Mouse (Mus musculus) thymus, adult 18-20 months (tissue): ENCODE results near the gene Gpc1.

Experiments
- DNase-seq, 2 experiments: peaks; one replicate each; pipeline ENCODE4 v3.0.0; 2022; ENCODE audit warnings: mixed read lengths in 2 of 2

Gene Gpc1

DNA sequence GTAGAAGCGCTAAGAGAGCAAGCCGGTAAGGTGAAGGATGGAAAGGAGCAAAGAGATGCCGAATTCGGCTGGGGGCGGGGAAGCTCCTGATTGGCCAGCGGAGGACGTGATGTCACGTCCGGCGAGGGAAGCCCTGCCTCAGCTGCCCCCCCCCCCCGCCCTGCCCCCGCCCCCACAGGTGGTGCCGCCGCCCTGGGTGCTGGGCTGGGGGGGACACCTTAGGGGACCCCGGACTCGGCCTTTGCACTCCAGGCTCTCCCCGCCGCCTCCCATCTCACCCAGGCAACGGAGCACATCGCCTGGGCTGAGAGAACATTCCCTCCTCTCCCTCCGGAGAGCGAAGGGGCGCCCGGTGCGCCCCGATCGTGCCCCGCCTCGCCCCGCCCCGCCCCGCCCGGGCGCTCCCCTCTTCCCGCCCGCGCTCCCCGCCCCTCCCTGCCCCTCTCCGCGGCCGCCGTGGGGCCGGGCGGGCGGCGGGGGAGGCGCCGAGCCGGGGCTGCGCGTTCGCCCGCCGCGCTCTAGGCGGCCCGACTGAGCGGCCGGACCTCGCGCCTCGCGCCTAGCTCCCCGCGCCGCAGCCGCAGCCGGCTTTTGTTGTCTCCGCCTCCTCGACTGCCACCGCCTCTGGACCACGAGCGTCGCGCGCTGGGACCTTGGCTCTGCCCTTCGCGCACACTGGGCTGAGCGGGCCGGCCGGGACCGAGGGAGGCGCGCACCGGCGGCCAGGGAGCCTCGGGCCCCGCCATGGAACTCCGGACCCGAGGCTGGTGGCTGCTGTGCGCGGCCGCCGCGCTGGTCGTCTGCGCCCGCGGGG, at the start of gene Gpc1:
TSS of gene Gpc1 (plus strand) at position 458 of the 814 bp plus-strand sequence.
- peak; percentile 74 to 81 for DNase-seq

- no peak for DNase-seq
Measured at GRCm38 (mm10) chr1:92781862-92782261, 49.6 kb upstream of the Gpc1 start.

DNA sequence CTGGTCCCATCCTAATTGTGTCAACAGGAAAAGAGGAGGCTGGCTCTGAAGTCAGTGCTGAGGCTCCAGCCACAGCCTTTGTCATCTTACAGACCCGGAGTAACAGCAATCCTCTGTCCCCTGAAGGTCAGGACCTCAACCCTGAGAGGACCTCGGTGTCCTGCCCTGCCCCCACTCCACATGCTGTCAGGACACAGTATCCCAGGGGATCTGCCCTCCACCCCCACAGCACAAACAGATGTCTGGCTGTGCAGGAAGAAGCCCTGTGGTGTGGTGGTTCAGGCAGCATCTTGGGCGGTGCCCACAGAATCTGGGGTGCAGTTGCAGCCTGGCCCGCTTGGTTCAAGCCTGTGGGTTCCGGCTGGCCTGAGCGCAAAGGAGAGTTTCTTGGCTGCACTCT, 48.9 kb upstream of the Gpc1 start:
- no peak for DNase-seq

GRCm38 (mm10) chr1:92787221-92787620, 44.2 kb upstream of the Gpc1 start:
- no peak for DNase-seq

DNA sequence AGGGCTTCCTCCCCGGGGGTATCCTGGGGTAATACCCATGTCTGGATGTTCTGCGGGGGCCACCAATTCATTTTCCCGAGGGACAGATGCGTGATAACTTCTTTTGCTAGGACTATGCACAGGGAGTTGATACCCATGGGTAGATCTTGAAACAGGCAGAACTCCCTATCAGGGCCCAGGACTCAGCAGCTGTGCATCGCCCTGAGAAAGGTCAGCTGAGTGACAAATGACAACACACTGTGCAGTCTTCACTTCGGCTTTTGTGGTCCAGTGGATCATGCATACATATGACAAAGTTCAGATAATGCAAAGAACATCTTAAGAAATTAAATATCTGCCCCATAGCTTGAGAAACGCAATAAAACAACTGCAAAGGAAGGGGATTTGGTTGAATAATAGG, 43.4 kb upstream of the Gpc1 start:
- DNase-seq = no peak

- DNase-seq = no peak
Measured at GRCm38 (mm10) chr1:92790628-92791027, 40.8 kb upstream of the Gpc1 start.

DNA sequence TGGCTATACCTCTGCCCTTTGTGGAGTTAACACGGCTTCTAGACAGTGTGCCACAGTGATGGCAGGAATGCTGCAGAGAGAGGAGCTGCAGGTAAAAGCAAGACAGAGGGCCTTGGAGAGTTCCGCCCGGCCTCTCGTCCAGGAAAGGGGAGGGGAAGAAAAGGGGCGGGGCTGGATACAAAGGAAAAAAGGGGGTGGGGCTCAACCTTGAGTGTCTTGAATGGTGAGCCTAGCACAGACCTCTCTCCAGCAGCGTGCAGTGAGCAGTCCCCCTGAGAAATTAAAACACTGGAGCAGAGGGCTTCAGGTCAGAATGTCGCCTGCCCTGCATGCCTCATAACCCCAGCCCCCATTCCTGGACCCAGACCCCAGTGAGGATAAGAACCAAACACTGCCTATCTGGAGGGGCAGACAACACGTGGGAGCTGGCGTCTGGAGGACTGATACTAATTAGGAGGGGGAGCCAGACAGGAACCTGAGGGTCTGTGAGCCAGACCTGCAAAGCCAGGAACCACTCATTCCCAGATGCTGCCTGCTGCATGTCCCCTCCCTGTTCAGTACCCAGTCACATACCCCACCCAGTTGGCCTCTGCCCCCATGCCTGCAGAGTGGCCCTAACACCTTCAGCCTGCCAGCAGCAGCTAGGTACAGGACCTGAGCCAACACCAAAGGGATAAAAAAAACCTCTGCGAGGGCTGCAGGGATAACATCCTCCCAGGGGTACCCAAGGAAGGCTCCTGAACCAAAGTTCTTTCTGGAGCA, 40.2 kb upstream of the Gpc1 start:
- no peak for DNase-seq

GRCm38 (mm10) chr1:92793781-92794180, 37.7 kb upstream of the Gpc1 start:
- no peak for DNase-seq

DNA sequence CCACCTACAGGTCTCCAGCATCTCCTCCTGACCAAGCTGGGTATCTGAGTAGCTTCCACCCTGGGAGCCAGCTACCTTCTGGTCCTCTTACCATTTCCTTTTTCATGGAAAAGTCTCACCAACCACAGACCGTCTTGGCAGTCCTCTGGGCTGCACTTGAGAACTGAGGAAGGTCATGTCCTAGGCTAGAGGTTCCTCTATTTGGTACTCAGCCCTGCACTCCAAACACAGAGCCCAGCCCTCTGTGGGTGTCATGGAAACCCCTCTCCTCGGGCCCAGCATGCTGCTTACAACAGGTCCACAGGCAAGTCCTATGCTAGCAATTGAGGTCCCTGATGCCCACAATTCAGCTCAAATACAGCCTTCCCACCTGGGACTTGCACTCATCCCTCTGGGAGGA, 33.0 kb upstream of the Gpc1 start:
- no peak for DNase-seq

DNA sequence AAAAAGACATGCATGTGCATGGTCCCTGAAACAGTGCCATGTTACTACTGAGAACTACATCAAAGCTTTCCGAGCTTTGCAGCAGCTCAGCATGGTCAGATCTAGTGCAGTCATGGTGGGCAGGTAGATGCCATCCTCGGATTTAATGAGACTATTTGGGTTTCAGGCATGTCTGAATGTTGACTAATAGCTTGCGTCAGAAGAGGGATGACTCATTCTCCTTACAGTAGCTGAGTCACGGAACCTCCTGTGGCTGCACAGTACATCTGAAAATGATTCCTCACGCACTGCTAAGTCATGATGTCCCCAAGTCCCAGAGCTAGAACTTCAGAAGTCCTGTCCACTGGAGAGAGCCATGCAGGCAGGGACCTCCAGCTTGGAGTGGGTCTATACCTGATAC, 31.8 kb upstream of the Gpc1 start:
- no peak for DNase-seq

DNA sequence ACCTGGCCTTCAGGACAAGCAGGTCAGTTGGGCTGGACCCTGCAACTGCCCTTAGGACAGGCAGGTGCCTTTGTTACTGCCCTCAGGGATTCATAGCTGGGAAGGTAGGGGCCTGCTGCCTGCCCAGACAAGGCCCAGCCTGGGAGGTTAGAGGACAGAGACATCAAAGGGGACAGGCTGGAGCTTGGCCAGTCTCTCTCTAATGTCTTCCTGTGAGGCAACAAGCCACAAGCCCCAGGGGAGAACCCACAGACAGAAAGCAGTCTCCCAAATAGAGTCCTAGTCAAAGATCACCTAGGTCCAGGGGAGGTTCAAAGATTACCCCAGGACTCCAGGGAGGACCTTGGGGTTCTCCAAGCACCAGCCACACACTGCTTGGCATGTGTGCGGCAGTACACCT, 29.1 kb upstream of the Gpc1 start:
- no peak for DNase-seq

GRCm38 (mm10) chr1:92803376-92803775, 28.1 kb upstream of the Gpc1 start:
- DNase-seq = no peak

DNA sequence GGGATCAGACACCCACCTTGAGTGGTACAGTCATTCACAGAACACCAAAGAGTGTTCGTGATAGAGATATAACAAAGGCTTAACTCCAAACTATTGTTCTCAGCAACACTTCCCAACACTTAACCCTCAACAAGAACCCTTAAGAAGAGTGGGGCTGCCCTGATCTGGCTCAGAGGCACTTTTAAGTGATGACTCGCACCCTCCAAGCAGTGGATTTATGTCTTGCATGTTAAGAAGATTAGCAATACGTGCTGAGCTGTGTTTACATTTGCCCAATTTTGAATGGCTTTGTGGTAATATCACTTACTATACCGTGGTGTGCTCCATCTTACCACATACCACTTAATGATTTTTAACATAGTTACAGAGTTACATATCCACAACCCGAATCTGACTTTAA, 26.3 kb upstream of the Gpc1 start:
- DNase-seq = no peak

DNA sequence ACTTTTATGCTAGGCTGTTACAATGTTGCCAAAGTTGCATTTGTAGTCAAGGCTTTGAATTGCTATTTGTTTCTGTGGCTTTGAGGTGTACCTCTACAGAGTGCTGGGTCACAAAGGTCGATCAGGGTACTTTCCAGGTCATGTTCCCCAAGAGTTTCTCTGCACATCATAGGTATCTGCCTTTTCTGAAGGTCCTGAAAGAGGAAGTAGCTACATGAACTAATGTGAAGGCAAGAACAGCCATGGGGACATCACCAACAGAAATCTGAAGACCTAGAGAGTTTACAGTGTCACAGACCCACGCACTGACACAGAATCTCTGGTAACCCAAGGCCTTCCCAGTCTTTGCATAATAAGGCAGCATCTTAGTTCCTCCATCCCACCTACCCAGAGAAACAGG, 25.6 kb upstream of the Gpc1 start:
- no peak for DNase-seq

DNA sequence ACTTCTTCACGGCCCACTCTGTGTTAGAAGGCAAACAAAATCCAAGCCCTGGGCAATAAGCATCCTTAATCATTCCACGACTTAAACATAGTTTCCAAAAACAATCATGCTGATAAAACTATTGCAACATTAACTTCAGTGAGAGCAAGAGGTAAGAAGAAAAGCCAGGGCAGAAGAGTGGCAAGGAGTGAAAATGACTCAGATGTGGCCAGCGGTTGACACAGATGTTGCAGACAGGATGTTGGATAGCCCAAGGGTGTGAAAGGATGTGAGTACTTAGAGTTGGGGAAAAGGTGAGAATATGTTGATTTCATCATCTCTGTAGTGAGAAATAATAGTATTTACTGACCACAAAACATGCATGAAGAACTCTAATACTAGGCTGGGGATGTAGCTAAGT, 24.7 kb upstream of the Gpc1 start:
- no peak for DNase-seq

GRCm38 (mm10) chr1:92809621-92810020, 21.8 kb upstream of the Gpc1 start:
- DNase-seq = no peak

- no peak for DNase-seq
Measured at GRCm38 (mm10) chr1:92814319-92814718, 17.1 kb upstream of the Gpc1 start.

DNA sequence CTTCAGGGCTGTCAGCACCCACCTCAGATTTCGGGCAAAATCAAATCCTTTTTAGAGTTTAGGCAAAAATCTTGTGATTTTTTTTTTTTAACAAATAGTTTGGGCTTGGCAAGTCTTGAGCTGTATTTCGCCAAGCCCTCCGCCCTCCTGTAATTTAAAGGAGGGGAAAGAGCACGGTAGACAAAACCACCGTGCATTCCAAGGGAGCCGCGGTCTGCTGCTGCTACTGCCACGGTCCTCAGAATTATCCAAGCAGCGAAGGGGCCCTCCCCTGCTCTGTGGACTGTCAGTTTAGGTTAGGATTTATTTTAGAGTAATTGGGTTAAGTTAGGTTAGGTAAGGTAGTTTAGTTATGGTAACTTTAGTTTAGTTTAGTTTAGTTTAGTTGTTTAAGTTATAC, 16.3 kb upstream of the Gpc1 start:
- DNase-seq = no peak

DNA sequence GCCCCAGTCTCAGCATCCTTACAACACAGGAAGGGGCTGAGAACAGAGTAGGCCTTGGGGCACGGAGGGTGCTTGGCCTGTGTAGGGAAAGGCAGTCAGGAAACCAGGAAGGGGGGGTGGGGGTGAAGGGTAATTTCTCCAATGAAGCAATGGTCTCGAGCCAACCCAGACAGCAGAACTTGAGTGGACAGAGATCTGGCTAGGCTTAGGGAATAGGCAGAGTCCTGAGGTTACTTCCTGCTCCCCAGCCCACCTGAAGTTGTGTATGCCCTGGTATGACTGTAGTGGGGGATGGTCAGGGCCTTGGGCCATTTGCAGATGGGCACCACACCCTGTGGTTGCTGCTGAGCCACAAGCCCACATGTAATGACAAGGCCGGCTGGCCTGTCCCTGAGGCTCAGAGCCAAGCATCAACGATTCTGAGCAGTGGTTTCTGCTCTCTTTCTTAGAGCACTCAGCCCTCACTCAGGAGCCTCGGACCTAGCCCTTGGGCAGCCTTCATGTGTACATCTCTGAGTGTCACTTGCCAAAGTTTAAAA, 15.6 kb upstream of the Gpc1 start:
- no peak for DNase-seq

DNA sequence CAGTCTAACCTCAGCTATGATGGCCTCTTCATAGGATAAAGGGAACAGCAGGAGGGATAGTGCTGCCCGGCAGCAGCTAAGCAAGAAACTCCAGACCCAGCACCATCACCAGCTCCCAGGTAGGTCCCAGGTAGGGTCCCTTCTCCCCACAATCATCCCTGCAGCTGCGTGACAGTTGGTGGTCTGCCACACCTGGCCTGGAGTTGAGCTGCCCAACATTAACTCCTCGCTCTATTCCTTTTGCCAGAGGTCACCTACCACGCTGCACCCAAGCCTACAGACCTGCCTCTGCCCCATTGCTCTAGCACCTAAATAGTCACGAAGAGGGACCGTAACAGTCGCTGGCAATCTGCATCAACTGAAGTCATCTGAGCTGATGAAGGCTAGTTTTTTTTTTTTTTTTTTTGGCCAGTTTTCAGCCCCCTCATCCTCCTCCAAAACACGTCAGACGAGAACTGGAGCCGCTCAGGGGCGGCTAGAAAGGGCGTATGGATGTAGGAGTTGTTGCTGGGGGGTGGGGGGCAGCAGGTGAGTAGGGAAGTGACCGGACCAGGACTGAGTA, 738 bp upstream of the Gpc1 start:
- no peak for DNase-seq

- DNase-seq = peak in 1 of 2 experiments; percentile 35
Measured at GRCm38 (mm10) chr1:92832011-92833010, 866 bp downstream of the Gpc1 start.

- DNase-seq = peak; percentile 34 to 43
Measured at GRCm38 (mm10) chr1:92833987-92834706, 2.7 kb downstream of the Gpc1 start.
